ENCODE assay signal across 8 mouse cellular contexts in the genomic region with DNA sequence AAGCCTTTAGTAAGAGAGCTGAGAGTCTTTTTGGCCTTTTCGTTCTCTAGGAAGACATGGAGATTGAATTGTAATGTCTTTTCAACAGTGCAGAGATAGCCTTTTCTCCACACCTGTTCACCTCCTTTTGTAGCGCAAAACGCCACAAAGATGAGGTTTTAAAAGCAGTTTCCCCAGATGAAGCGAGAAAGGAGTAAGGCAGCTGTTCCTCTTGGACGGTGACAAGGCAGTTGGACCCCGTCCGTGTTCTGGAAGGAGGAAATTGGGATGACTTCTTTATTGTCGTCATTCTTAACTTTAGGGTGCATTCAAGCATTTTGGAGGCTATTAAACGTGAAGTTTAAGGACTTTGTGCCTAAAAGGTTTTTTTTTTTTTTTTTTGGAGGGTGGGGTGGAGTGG. TPM values are rescaled to one million over a fixed set of nuclear protein-coding genes. Genes with fewer than 3 reads are reported as not detected.
DNase-seq lines count a peak whose midpoint lies in the region; ATAC-seq and TF ChIP-seq lines count a peak whose summit lies in the region.

No protein-coding gene starts in this region.

- no peaks in the 10 kb centered on the region; the same call in 1 of the 2 replicates for H3K27me3 ChIP-seq in ES-Bruce4 (ENCODE audit: control insufficient read depth, insufficient read depth, low read length, poor library complexity, severe bottlenecking)
- no peaks in the 10 kb centered on the region for H3K27me3 ChIP-seq in forebrain, embryonic 15.5 days
- no peaks in the 10 kb centered on the region for H3K27me3 ChIP-seq in intestine, embryonic 14.5 days (replicated peaks; ENCODE audit: control insufficient read depth, insufficient read depth, low read length)

- DNase-seq in cerebellum, adult 11 months = peak; percentile 23
- DNase-seq in cerebellum, adult 9-10 months = no peak
- no peak for DNase-seq in intestine, embryonic 14.5 days (ENCODE audit: low spot score)
- DNase-seq in lung, postnatal 36 days = peak; percentile 34
- DNase-seq in yolk sac, embryonic 10.5 days (ENCODE audit: low spot score) = no peak
- no peak for DNase-seq in urinary bladder, adult 2 months (ENCODE audit: low spot score)

- peak overlapping the region; percentile 100 for H3K9ac ChIP-seq in ES-Bruce4 (ENCODE audit: low read depth, poor library complexity, severe bottlenecking)
- H3K9ac ChIP-seq in forebrain, embryonic 15.5 days (replicated peaks) = peak overlapping the region; percentile 97
- H3K9ac ChIP-seq in intestine, embryonic 14.5 days (ENCODE audit: low read length) = peak overlapping the region; percentile 94

- ATAC-seq in forebrain, embryonic 15.5 days (replicated peaks) = no peak
- no peak for ATAC-seq in intestine, embryonic 14.5 days (replicated peaks; ENCODE audit: low FRiP score, low TSS enrichment, low read depth)

- 7% methylated on average over 9 of the region's 9 CpGs for WGBS in forebrain, embryonic 15.5 days
- 10% methylated on average over 9 of the region's 9 CpGs for WGBS in intestine, embryonic 14.5 days

- TF ChIP-seq CTCF in ES-Bruce4 (IDR thresholded peaks at IDR 0.05; ENCODE audit: low read depth, low read length) = no peak

- no peaks in the 10 kb centered on the region for H3K36me3 ChIP-seq in ES-Bruce4 (ENCODE audit: control insufficient read depth, insufficient read depth, low read length, poor library complexity, severe bottlenecking)
- H3K36me3 ChIP-seq in forebrain, embryonic 15.5 days = no peaks in the 10 kb centered on the region
- no peaks in the 10 kb centered on the region for H3K36me3 ChIP-seq in intestine, embryonic 14.5 days (ENCODE audit: control insufficient read depth, insufficient read depth, low read length)

- no peaks in the 10 kb centered on the region for H3K4me1 ChIP-seq in ES-Bruce4 (ENCODE audit: control insufficient read depth, insufficient read depth, low read length)
- H3K4me1 ChIP-seq in forebrain, embryonic 15.5 days = peaks cover 34% of the 10 kb centered on the region
- H3K4me1 ChIP-seq in intestine, embryonic 14.5 days (replicated peaks; ENCODE audit: control insufficient read depth, insufficient read depth, low read length) = peaks cover 7% of the 10 kb centered on the region

- TF ChIP-seq EP300 in ES-Bruce4 (IDR thresholded peaks at IDR 0.05; ENCODE audit: insufficient read depth, low read depth, low read length) = no peak

- peak overlapping the region; percentile 4; the same call in 1 of the 2 replicates for H3K27ac ChIP-seq in ES-Bruce4 (ENCODE audit: insufficient read depth, low read length)
- peak overlapping the region; percentile 100 for H3K27ac ChIP-seq in forebrain, embryonic 15.5 days (replicated peaks)
- H3K27ac ChIP-seq in intestine, embryonic 14.5 days (ENCODE audit: low read depth) = peak overlapping the region; percentile 98

- peak overlapping the region; percentile 84 for H3K4me2 ChIP-seq in forebrain, embryonic 15.5 days (replicated peaks)
- H3K4me2 ChIP-seq in intestine, embryonic 14.5 days (ENCODE audit: low read length) = peak overlapping the region; percentile 88

- peak overlapping the region; percentile 75 for H3K4me3 ChIP-seq in ES-Bruce4 (ENCODE audit: low read depth, low read length)
- H3K4me3 ChIP-seq in forebrain, embryonic 15.5 days = peak overlapping the region; percentile 80
- peak overlapping the region; percentile 67 for H3K4me3 ChIP-seq in intestine, embryonic 14.5 days (ENCODE audit: low read depth, low read length)

- no peaks in the 10 kb centered on the region for H3K9me3 ChIP-seq in ES-Bruce4 (replicated peaks; ENCODE audit: control insufficient read depth, insufficient read depth, low read length, poor library complexity, severe bottlenecking)
- H3K9me3 ChIP-seq in forebrain, embryonic 15.5 days = no peaks in the 10 kb centered on the region
- no peaks in the 10 kb centered on the region for H3K9me3 ChIP-seq in intestine, embryonic 14.5 days (ENCODE audit: control insufficient read depth, low read length)

- TF ChIP-seq POLR2A in ES-Bruce4 (IDR thresholded peaks at IDR 0.05; ENCODE audit: insufficient read depth, low read length) = no peak

RNA-seq across cellular contexts. Expression of a gene that starts 1.3 kb away (rescaled TPM):
- polyA plus RNA-seq in ES-Bruce4 (2011; ENCODE audit: insufficient read depth, insufficient read length, low read depth, missing spikeins) = 89.2 and 92.6 TPM in 2 replicates
- 24.7 and 26.5 TPM in 2 replicates for polyA plus RNA-seq in forebrain, embryonic 15.5 days (2015; fragmentation: Nextera tagmentation; extraction: Ambion mirVana)
- polyA plus RNA-seq in intestine, embryonic 14.5 days (2014; fragmentation: Nextera tagmentation; extraction: Ambion mirVana) = 19.6 and 19.9 TPM in 2 replicates
- polyA plus RNA-seq in urinary bladder, adult 2 months (2012; rRNA removed) = 19.3 and 21.1 TPM in 2 replicates

RNA-seq across cellular contexts. Expression of a gene that starts 48.1 kb away (rescaled TPM):
- 331 and 345 TPM in 2 replicates for polyA plus RNA-seq in ES-Bruce4 (2011; ENCODE audit: insufficient read depth, insufficient read length, low read depth, missing spikeins)
- polyA plus RNA-seq in forebrain, embryonic 15.5 days (2015; fragmentation: Nextera tagmentation; extraction: Ambion mirVana) = 380 and 393 TPM in 2 replicates
- polyA plus RNA-seq in intestine, embryonic 14.5 days (2014; fragmentation: Nextera tagmentation; extraction: Ambion mirVana) = 354 and 364 TPM in 2 replicates
- polyA plus RNA-seq in urinary bladder, adult 2 months (2012; rRNA removed) = 242 and 281 TPM in 2 replicates

RNA-seq across cellular contexts. Expression of a gene that starts 52.3 kb away (rescaled TPM):
- 65.5 and 69.2 TPM in 2 replicates for polyA plus RNA-seq in ES-Bruce4 (2011; ENCODE audit: insufficient read depth, insufficient read length, low read depth, missing spikeins)
- 4.8 and 5.8 TPM in 2 replicates for polyA plus RNA-seq in forebrain, embryonic 15.5 days (2015; fragmentation: Nextera tagmentation; extraction: Ambion mirVana)
- 38.9 and 41.9 TPM in 2 replicates for polyA plus RNA-seq in intestine, embryonic 14.5 days (2014; fragmentation: Nextera tagmentation; extraction: Ambion mirVana)
- 19.1 and 21.6 TPM in 2 replicates for polyA plus RNA-seq in urinary bladder, adult 2 months (2012; rRNA removed)

Comparison
In these comparisons a context has a peak if more than half of its experiments do, and no peak if none do; other contexts are left out.
1. DNase-seq: peak in cerebellum, adult 11 months (single experiment) and lung, postnatal 36 days (single experiment); none in cerebellum, adult 9-10 months (single experiment), intestine, embryonic 14.5 days (single experiment), yolk sac, embryonic 10.5 days (single experiment) and urinary bladder, adult 2 months (single experiment).
2. H3K27ac ChIP-seq: peak in every context shown above with its lines; median percentile 100 in forebrain, embryonic 15.5 days; 98 in intestine, embryonic 14.5 days; 4 in ES-Bruce4.
3. Peak in every context shown above with its lines, with median percentiles within 50 percentile points of each other: H3K4me3 ChIP-seq and H3K9ac ChIP-seq.